Mouse (Mus musculus): ENCODE measurements around the gene Pik3cd. TPM values are rescaled to one million over a fixed set of nuclear protein-coding genes. Genes with fewer than 3 reads are reported as not detected.

The Pik3cd gene
- total and polyA plus RNA-seq, 3 experiments, result 57.0 to 95.0 (median 72.1) TPM

GRCm38 (mm10) chr4:149675378-149676261, 26.8 kb downstream of the Pik3cd start:
- no peak overlapping the region for H3K4me3 ChIP-seq (replicated peaks in 1 of 3; ENCODE audit: low read depth in 2 of 3, low read length in 2 of 3, poor library complexity in 1 of 3)
- no peak for DNase-seq (ENCODE audit: extremely low read depth)
- TF ChIP-seq JUND (conservative IDR thresholded peaks at IDR 0.05; ENCODE audit: low read depth, low read length) (no peak), UBTF (IDR thresholded peaks at IDR 0.05; ENCODE audit: low read depth, low read length) (no peak)
- peaks cover 0 to 52% of the 10 kb centered on the region in 2 experiments; a peak in 2 of 4 replicates for H3K4me1 ChIP-seq (ENCODE audit: control insufficient read depth in 1 of 2, insufficient read depth in 2 of 2)
- H3K9ac ChIP-seq (ENCODE audit: insufficient read depth, low read depth), result no peak overlapping the region
- peaks cover 36% of the 10 kb centered on the region for H3K79me2 ChIP-seq (replicated peaks; ENCODE audit: control insufficient read depth, extremely low read depth, insufficient read depth, poor library complexity, severe bottlenecking)
- H3K4me2 ChIP-seq (ENCODE audit: insufficient read depth, low read depth, poor library complexity, severe bottlenecking), result no peak overlapping the region
- H3K9me3 ChIP-seq (replicated peaks; ENCODE audit: low read length), result peaks cover 12% of the 10 kb centered on the region
- in situ Hi-C loops (cut with MboI; ENCODE audit: low pct_ligation_motif_present, low pct_unique_long_range_greater_than_20kb, low sequenced_read_pairs), result no loop called here
- H3K36me3 ChIP-seq (replicated peaks in 1 of 2; ENCODE audit: control insufficient read depth in 1 of 2, insufficient read depth in 1 of 2, low read length in 1 of 2), result peaks cover 65 to 90% of the 10 kb centered on the region in 2 experiments
- dilution Hi-C loops (cut with MboI; ENCODE audit: extremely low pct_ligation_motif_present, extremely low pct_unique_long_range_greater_than_20kb, low sequenced_read_pairs), result no loop called here
- H3K27me3 ChIP-seq (replicated peaks), result no peaks in the 10 kb centered on the region
- no peak overlapping the region for H3K27ac ChIP-seq (ENCODE audit: insufficient read depth, low read depth)

DNA sequence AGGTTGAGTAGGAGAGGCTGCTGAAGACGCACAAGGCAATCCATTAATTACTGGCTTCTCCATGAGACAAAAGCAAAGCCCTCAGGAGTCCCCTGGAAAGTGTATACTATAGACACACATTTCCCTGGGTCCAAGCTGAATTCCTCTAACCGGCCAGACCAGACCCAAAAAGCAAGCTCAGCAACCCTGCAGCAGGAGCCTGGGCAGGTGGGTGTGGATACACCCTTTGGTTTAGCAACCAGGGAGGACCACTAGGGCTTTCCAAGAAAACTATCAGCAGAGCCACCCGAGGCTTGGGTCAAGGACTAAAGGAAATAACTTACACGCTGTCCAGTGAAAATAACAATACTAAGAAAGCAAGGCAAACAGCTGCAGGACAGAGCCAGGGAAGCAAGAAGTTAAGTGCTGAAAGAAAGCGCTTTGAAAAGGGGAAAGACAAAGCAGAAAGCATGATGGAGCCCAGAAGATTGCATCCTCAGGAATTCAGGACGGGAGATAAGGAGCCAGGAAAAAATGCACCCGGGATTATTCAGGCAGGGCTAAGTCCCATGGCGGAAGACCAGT, 27.5 kb downstream of the Pik3cd start:
- H3K4me3 ChIP-seq (replicated peaks in 1 of 3; ENCODE audit: low read depth in 2 of 3, low read length in 2 of 3, poor library complexity in 1 of 3), result no peak overlapping the region
- TF ChIP-seq RAD21 (IDR thresholded peaks at IDR 0.05; ENCODE audit: low read depth, low read length) (no peak), SMC3 (IDR thresholded peaks at IDR 0.05; ENCODE audit: low read depth, low read length) (no peak), MEF2A (IDR thresholded peaks at IDR 0.05; ENCODE audit: borderline replicate concordance, low read depth, low read length) (no peak), MAX (IDR thresholded peaks at IDR 0.05; ENCODE audit: low read length) (no peak), MAFK (IDR thresholded peaks at IDR 0.05; ENCODE audit: insufficient replicate concordance, low read length) (no peak), BHLHE40 (IDR thresholded peaks at IDR 0.05; ENCODE audit: low read depth, low read length) (no peak), GABPA (IDR thresholded peaks at IDR 0.05; ENCODE audit: insufficient replicate concordance, low read depth, low read length) (no peak), MXI1 (IDR thresholded peaks at IDR 0.05; ENCODE audit: low read depth, low read length) (no peak), EP300 (IDR thresholded peaks at IDR 0.05; ENCODE audit: low read length) (no peak), ZKSCAN1 (IDR thresholded peaks at IDR 0.05; ENCODE audit: borderline replicate concordance, low read depth, low read length) (no peak), ELF1 (IDR thresholded peaks at IDR 0.05; ENCODE audit: low read depth, low read length) (no peak)
- in situ Hi-C loops (cut with MboI; ENCODE audit: low pct_ligation_motif_present, low pct_unique_long_range_greater_than_20kb, low sequenced_read_pairs), result no loop called here

More for the DNA sequence above, 27.5 kb downstream of the Pik3cd start:
- Histone ChIP-seq H3K27ac (ENCODE audit: insufficient read depth, low read depth) (no peak overlapping the region), H3K9ac (ENCODE audit: insufficient read depth, low read depth) (no peak overlapping the region), H3K27me3 (replicated peaks) (no peaks in the 10 kb centered on the region), H3K79me2 (replicated peaks; ENCODE audit: control insufficient read depth, extremely low read depth, insufficient read depth, poor library complexity, severe bottlenecking) (peaks cover 35% of the 10 kb centered on the region), H3K36me3 (replicated peaks in 1 of 2; ENCODE audit: control insufficient read depth in 1 of 2, insufficient read depth in 1 of 2, low read length in 1 of 2) (peaks cover 71 to 92% of the 10 kb centered on the region in 2 experiments), H3K4me2 (ENCODE audit: insufficient read depth, low read depth, poor library complexity, severe bottlenecking) (no peak overlapping the region), H3K4me1 (ENCODE audit: control insufficient read depth in 1 of 2, insufficient read depth in 2 of 2) (peaks cover 0 to 58% of the 10 kb centered on the region in 2 experiments; a peak in 2 of 4 replicates), H3K9me3 (replicated peaks; ENCODE audit: low read length) (peaks cover 11% of the 10 kb centered on the region)
- dilution Hi-C loops (cut with MboI; ENCODE audit: extremely low pct_ligation_motif_present, extremely low pct_unique_long_range_greater_than_20kb, low sequenced_read_pairs), result no loop called here
- DNase-seq (ENCODE audit: extremely low read depth), result no peak
